Mouse (Mus musculus): ENCODE measurements around the gene Aicda. TPM values are rescaled to one million over a fixed set of nuclear protein-coding genes. Genes with fewer than 3 reads are reported as not detected.

The Aicda gene
- polyA plus RNA-seq, 1 experiment from 2014 or later = 0.14 TPM

DNA sequence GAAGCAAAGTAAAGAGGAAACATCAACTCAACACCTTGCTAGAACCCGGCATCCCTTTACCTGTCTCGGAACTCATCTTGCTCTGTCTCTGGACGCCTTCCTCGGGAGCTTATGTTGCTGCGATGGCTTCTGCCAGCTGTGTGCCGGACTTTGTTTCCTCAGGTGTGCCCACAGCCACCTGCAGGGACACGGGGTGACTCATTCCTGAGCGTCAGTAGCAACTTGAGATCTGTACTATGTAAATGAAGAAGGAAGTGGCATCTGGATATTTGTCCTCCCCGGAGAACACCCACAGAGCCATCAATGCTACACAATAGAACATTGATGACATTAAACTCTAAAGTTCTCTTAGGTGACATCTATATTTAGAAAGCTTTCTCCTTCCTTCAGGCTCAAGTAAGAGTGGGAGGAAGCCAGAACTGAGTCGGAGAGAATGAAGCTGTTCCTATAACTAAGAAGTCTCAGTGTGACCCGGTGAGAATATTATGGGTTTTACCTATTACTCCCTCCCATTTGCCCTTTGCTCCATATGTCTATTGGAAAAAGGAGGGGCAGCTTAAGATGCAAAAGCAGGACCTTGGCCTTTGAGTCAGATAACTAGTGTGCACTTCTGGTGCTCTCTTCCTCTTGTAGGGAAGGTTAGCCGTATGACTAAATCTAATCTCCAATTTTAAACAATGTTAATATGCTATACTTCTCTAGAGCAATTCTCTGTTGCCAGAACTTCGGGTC, 37.6 kb downstream of the Aicda start:
- Histone ChIP-seq H3K4me2 (ENCODE audit: low read depth, low read length) (no peak overlapping the region), H3K27me3 (ENCODE audit: control insufficient read depth, insufficient read depth, low read length) (no peaks in the 10 kb centered on the region), H3K27ac (ENCODE audit: low read length) (no peak overlapping the region), H3K9ac (ENCODE audit: low read length) (no peak overlapping the region), H3K4me3 (replicated peaks; ENCODE audit: low read length) (no peak overlapping the region), H3K4me1 (ENCODE audit: control insufficient read depth, insufficient read depth, low read length) (no peaks in the 10 kb centered on the region), H3K9me3 (replicated peaks; ENCODE audit: control insufficient read depth, low read length) (no peaks in the 10 kb centered on the region), H3K36me3 (ENCODE audit: control insufficient read depth, insufficient read depth, low read length) (no peaks in the 10 kb centered on the region)
- 71% methylated on average over 13 of the region's 13 CpGs for WGBS
- ATAC-seq (ENCODE audit: insufficient read depth, low FRiP score) = peak; percentile 70; the same call in 1 of the 2 replicates

DNA sequence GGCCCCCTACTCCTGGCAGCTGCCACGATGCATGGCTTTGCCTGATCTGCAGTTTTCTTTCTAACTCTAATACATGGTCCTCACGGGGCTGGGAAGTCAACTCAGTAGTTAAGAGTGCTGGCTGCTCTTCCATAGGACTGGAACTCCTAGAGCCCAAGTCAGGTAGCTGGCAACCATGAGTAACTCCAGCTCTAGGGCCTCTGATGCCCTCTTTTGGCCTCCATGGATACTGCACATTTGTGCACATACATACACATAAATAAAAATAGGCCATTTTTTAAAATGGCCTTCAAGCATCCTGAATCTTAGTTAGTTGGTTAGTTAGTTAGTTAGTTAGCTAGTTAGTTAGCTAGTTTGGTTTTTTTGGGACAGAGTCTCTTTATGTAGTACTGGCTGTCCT, 39.3 kb downstream of the Aicda start:
- Histone ChIP-seq H3K4me3 (replicated peaks; ENCODE audit: low read length) (no peak overlapping the region), H3K4me2 (ENCODE audit: low read depth, low read length) (no peak overlapping the region), H3K27ac (ENCODE audit: low read length) (no peak overlapping the region), H3K27me3 (ENCODE audit: control insufficient read depth, insufficient read depth, low read length) (no peaks in the 10 kb centered on the region), H3K4me1 (ENCODE audit: control insufficient read depth, insufficient read depth, low read length) (0 out of 2 replicates have a peak, but pooled peaks cover 1% of the 10 kb centered on the region), H3K36me3 (ENCODE audit: control insufficient read depth, insufficient read depth, low read length) (no peaks in the 10 kb centered on the region), H3K9ac (ENCODE audit: low read length) (no peak overlapping the region), H3K9me3 (replicated peaks; ENCODE audit: control insufficient read depth, low read length) (no peaks in the 10 kb centered on the region)
- no peak for ATAC-seq (ENCODE audit: insufficient read depth, low FRiP score)
- WGBS = 88% methylated on average over 2 of the region's 2 CpGs

- H3K4me1 ChIP-seq (ENCODE audit: control insufficient read depth, insufficient read depth, low read length) = 0 out of 2 replicates have a peak, but pooled peaks cover 2% of the 10 kb centered on the region
- no peak overlapping the region for H3K4me2 ChIP-seq (ENCODE audit: low read depth, low read length)
- no peak overlapping the region for H3K27ac ChIP-seq (ENCODE audit: low read length)
- no peak overlapping the region for H3K9ac ChIP-seq (ENCODE audit: low read length)
- no peaks in the 10 kb centered on the region for H3K36me3 ChIP-seq (ENCODE audit: control insufficient read depth, insufficient read depth, low read length)
- H3K9me3 ChIP-seq (replicated peaks; ENCODE audit: control insufficient read depth, low read length) = no peaks in the 10 kb centered on the region
- H3K4me3 ChIP-seq (replicated peaks; ENCODE audit: low read length) = no peak overlapping the region
- 21% methylated on average over 7 of the region's 7 CpGs for WGBS
- H3K27me3 ChIP-seq (ENCODE audit: control insufficient read depth, insufficient read depth, low read length) = no peaks in the 10 kb centered on the region
- ATAC-seq (ENCODE audit: insufficient read depth, low FRiP score) = no peak
Measured at GRCm38 (mm10) chr6:122595637-122596036, 42.0 kb downstream of the Aicda start.

DNA sequence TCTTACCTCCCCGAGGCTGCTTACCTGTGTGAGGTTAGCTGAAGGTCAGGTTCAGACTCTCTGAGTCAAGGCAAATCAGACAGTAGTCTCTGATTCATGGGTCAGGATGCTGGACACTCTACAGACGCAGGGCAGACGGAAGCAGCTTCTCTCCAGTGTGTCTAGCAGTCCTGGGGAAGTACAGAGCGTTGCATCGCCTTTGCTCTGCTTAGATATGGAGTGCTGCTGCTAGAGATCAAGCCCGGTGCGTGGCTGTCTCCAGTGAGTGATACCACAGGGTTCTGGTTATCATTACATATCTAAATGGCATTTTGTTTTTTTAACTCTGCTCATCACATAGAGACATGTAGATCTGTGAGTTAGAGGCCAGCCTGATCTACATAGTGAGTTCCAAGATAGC, 43.0 kb downstream of the Aicda start:
- no peaks in the 10 kb centered on the region for H3K36me3 ChIP-seq (ENCODE audit: control insufficient read depth, insufficient read depth, low read length)
- H3K4me3 ChIP-seq (replicated peaks; ENCODE audit: low read length) = no peak overlapping the region
- no peaks in the 10 kb centered on the region for H3K27me3 ChIP-seq (ENCODE audit: control insufficient read depth, insufficient read depth, low read length)
- H3K9ac ChIP-seq (ENCODE audit: low read length) = no peak overlapping the region
- H3K27ac ChIP-seq (ENCODE audit: low read length) = no peak overlapping the region
- H3K9me3 ChIP-seq (replicated peaks; ENCODE audit: control insufficient read depth, low read length) = no peaks in the 10 kb centered on the region
- no peak for ATAC-seq (ENCODE audit: insufficient read depth, low FRiP score)
- H3K4me2 ChIP-seq (ENCODE audit: low read depth, low read length) = no peak overlapping the region
- 67% methylated on average over 7 of the region's 7 CpGs for WGBS
- H3K4me1 ChIP-seq (ENCODE audit: control insufficient read depth, insufficient read depth, low read length) = 0 out of 2 replicates have a peak, but pooled peaks cover 2% of the 10 kb centered on the region

DNA sequence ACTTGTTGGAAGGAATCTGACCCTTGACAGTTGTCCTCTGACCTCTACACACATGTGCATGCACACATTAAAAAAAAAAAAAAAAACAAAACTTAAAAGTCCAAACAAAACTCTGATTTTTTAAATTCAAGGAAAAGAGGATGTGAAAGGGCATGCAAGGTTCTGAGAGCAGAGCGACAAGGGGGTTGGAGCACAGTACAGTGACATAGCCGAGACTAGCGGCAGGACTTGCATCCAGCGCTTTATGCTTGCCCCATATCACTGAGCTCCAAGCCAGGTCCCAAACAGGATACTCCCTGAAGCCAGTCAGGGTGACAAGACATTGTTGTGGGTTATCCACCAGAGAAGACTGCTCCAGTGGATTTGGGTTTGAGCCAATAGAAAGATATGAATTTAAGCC, 44.4 kb downstream of the Aicda start:
- Histone ChIP-seq H3K9ac (ENCODE audit: low read length) (no peak overlapping the region), H3K27me3 (ENCODE audit: control insufficient read depth, insufficient read depth, low read length) (no peaks in the 10 kb centered on the region), H3K4me1 (ENCODE audit: control insufficient read depth, insufficient read depth, low read length) (0 out of 2 replicates have a peak, but pooled peaks cover 2% of the 10 kb centered on the region), H3K9me3 (replicated peaks; ENCODE audit: control insufficient read depth, low read length) (no peaks in the 10 kb centered on the region), H3K4me2 (ENCODE audit: low read depth, low read length) (no peak overlapping the region), H3K27ac (ENCODE audit: low read length) (no peak overlapping the region), H3K36me3 (ENCODE audit: control insufficient read depth, insufficient read depth, low read length) (no peaks in the 10 kb centered on the region), H3K4me3 (replicated peaks; ENCODE audit: low read length) (no peak overlapping the region)
- 91% methylated on average over 4 of the region's 4 CpGs for WGBS
- ATAC-seq (ENCODE audit: insufficient read depth, low FRiP score) = no peak

- 0 out of 2 replicates have a peak, but pooled peaks cover 2% of the 10 kb centered on the region for H3K4me1 ChIP-seq (ENCODE audit: control insufficient read depth, insufficient read depth, low read length)
- H3K27ac ChIP-seq (ENCODE audit: low read length) = no peak overlapping the region
- no peaks in the 10 kb centered on the region for H3K9me3 ChIP-seq (replicated peaks; ENCODE audit: control insufficient read depth, low read length)
- no peak overlapping the region for H3K4me3 ChIP-seq (replicated peaks; ENCODE audit: low read length)
- no peaks in the 10 kb centered on the region for H3K27me3 ChIP-seq (ENCODE audit: control insufficient read depth, insufficient read depth, low read length)
- no peak overlapping the region for H3K9ac ChIP-seq (ENCODE audit: low read length)
- 77% methylated on average over 6 of the region's 6 CpGs for WGBS
- no peak for ATAC-seq (ENCODE audit: insufficient read depth, low FRiP score)
- H3K4me2 ChIP-seq (ENCODE audit: low read depth, low read length) = no peak overlapping the region
- H3K36me3 ChIP-seq (ENCODE audit: control insufficient read depth, insufficient read depth, low read length) = no peaks in the 10 kb centered on the region
Measured at GRCm38 (mm10) chr6:122598436-122598835, 44.8 kb downstream of the Aicda start.

GRCm38 (mm10) chr6:122599054-122599737, 45.6 kb downstream of the Aicda start:
- ATAC-seq (ENCODE audit: insufficient read depth, low FRiP score) = no peak
- no peaks in the 10 kb centered on the region for H3K27me3 ChIP-seq (ENCODE audit: control insufficient read depth, insufficient read depth, low read length)
- H3K4me3 ChIP-seq (replicated peaks; ENCODE audit: low read length) = no peak overlapping the region
- H3K27ac ChIP-seq (ENCODE audit: low read length) = no peak overlapping the region
- H3K9me3 ChIP-seq (replicated peaks; ENCODE audit: control insufficient read depth, low read length) = no peaks in the 10 kb centered on the region
- H3K4me1 ChIP-seq (ENCODE audit: control insufficient read depth, insufficient read depth, low read length) = 0 out of 2 replicates have a peak, but pooled peaks cover 2% of the 10 kb centered on the region
- H3K9ac ChIP-seq (ENCODE audit: low read length) = no peak overlapping the region
- 81% methylated on average over 9 of the region's 9 CpGs for WGBS
- no peaks in the 10 kb centered on the region for H3K36me3 ChIP-seq (ENCODE audit: control insufficient read depth, insufficient read depth, low read length)
- H3K4me2 ChIP-seq (ENCODE audit: low read depth, low read length) = no peak overlapping the region

GRCm38 (mm10) chr6:122600066-122600646, 46.6 kb downstream of the Aicda start:
- no peak overlapping the region for H3K4me3 ChIP-seq (replicated peaks; ENCODE audit: low read length)
- no peak overlapping the region for H3K9ac ChIP-seq (ENCODE audit: low read length)
- 84% methylated on average over 7 of the region's 7 CpGs for WGBS
- H3K27ac ChIP-seq (ENCODE audit: low read length) = no peak overlapping the region
- no peaks in the 10 kb centered on the region for H3K27me3 ChIP-seq (ENCODE audit: control insufficient read depth, insufficient read depth, low read length)
- H3K4me1 ChIP-seq (ENCODE audit: control insufficient read depth, insufficient read depth, low read length) = 0 out of 2 replicates have a peak, but pooled peaks cover 2% of the 10 kb centered on the region
- no peak overlapping the region for H3K4me2 ChIP-seq (ENCODE audit: low read depth, low read length)
- ATAC-seq (ENCODE audit: insufficient read depth, low FRiP score) = no peak
- H3K36me3 ChIP-seq (ENCODE audit: control insufficient read depth, insufficient read depth, low read length) = no peaks in the 10 kb centered on the region
- no peaks in the 10 kb centered on the region for H3K9me3 ChIP-seq (replicated peaks; ENCODE audit: control insufficient read depth, low read length)

DNA sequence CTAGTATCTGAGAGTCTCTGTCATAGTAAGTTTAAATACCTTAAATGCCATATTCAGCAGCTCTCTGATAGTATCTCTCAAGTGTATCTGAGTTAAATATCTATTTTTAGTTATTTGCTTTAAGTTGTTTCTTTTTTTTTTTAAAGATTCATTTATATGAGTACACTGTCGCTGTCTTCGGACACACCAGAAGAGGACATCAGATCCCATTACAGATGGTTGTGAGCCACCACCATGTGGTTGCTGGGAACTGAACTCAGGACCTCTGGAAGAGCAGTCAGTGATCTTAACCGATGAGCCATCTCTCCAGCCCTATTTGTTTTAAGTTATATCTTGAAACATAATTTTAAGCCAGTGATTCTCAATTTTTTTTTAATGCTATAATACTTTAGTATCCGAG, 47.4 kb downstream of the Aicda start:
- WGBS = 85% methylated on average over 4 of the region's 4 CpGs
- no peaks in the 10 kb centered on the region for H3K36me3 ChIP-seq (ENCODE audit: control insufficient read depth, insufficient read depth, low read length)
- no peak overlapping the region for H3K4me3 ChIP-seq (replicated peaks; ENCODE audit: low read length)
- no peak overlapping the region for H3K9ac ChIP-seq (ENCODE audit: low read length)
- H3K27me3 ChIP-seq (ENCODE audit: control insufficient read depth, insufficient read depth, low read length) = no peaks in the 10 kb centered on the region
- ATAC-seq (ENCODE audit: insufficient read depth, low FRiP score) = no peak
- 0 out of 2 replicates have a peak, but pooled peaks cover 2% of the 10 kb centered on the region for H3K4me1 ChIP-seq (ENCODE audit: control insufficient read depth, insufficient read depth, low read length)
- H3K4me2 ChIP-seq (ENCODE audit: low read depth, low read length) = no peak overlapping the region
- H3K9me3 ChIP-seq (replicated peaks; ENCODE audit: control insufficient read depth, low read length) = no peaks in the 10 kb centered on the region
- no peak overlapping the region for H3K27ac ChIP-seq (ENCODE audit: low read length)

Measured in stomach, embryonic 16.5 days (tissue).